Mouse (Mus musculus): ENCODE measurements around the gene Ggct. TPM values are rescaled to one million over a fixed set of nuclear protein-coding genes. Genes with fewer than 3 reads are reported as not detected.
"Not testable (repeated sequence)": the region's sequence is repeated elsewhere in the genome, so short reads cannot be mapped to it uniquely, and the experiment has no call there.

The Ggct gene
- total RNA-seq, 2 experiments from 2014 or later, result 7.3 to 8.0 TPM

DNA sequence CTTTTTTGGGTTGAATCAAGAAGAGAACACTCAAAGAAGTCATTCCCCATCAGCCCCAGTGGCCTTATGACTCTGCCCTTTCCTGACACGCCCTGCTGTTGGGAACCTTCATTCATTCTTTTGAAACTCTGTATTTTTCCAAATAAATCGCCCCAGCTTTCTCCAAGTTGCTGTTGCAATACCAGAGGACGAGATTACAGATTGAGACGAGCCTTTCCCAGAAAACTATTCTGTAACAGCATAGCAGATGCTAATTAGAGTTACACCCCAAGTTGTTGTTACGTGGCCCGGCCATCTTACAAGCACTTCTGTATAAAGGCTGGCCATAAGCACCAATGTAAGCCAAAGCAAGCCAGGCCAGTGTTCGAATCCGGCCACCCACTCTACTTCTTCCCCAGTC is 35.1 kb downstream of the Ggct start:
- intact Hi-C loops (cut with DNase I; ENCODE audit: low total_unique reads), result no loop called here
- DNase-seq, result no peak

DNA sequence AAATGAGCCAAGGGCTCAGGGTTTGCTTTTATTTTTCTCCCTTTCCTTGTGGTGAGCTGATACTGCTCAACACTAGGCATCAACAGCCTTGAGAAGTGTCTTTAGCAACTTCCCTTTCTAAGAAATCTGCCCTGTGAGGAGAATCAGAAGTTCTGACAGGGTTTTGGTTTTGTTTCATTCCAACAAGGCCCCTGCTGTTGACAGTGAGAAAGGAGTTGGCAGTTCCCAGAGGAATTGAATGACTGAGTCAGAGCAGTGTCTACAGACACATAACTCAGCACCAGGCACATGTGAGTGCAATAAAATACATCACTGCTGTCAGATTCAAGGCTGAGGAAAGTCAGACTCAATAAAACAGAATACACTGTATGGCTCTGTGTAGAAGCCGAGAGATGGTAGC is 36.3 kb downstream of the Ggct start:
- no peak for DNase-seq
- intact Hi-C loops (cut with DNase I; ENCODE audit: low total_unique reads), result no loop called here

DNA sequence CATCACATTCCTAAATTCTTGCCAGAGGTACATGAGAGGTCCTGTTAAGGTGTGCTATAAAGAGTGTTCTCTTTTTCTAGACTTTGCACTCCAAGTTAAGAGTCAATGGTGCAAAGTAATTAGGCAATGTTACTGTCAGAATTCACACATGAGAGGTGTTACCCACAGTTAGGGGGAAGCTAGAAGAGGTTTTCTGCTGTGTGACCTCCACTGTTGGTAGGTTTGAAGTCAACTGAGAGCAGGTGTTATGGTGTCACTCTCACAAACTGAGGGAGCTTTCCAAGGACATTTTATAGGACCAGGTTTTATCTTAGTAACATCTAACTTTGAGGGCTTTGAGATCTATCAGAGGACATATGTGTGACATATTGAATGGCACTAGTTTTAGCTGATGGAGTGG is 36.8 kb downstream of the Ggct start:
- intact Hi-C loops (cut with DNase I; ENCODE audit: low total_unique reads), result no loop called here
- DNase-seq, result no peak

DNA sequence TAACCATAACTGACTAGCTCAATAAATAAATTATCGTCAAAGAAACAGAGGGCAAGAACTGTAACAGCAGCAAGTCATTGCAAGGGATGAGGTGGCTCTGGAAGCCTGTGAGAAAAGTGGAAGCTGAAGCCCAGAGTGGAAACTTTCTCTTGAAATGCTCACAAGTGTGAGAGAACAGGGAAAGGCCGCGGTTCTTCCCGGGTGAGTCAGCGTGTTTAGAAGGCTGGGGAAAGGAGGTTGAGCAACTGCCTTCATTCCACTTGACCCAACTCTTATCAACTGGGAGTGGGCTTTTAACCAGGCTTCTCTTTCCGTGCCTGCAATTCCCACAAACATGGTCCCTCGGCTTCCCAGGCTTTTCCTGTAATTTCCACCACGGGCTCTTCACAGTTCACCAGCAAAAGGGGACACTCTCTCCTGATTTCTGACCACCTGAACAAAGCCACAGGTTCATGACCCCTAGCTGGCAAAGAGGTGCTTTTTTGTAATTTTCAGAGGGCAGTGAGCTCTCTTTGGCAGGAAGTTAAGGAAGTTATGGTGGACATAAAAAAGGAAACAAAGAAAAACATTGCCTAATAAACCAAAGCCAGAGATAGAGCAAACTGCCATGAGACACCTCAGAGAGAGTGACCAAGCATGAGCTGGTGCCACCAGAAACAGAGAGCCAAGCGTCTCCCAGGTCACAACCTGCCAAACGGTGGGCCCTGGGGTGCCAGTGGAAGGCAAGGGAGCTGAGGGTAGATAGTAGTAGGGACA is 37.9 kb downstream of the Ggct start:
- DNase-seq, result no peak
- intact Hi-C loops (cut with DNase I; ENCODE audit: low total_unique reads), result no loop called here

DNA sequence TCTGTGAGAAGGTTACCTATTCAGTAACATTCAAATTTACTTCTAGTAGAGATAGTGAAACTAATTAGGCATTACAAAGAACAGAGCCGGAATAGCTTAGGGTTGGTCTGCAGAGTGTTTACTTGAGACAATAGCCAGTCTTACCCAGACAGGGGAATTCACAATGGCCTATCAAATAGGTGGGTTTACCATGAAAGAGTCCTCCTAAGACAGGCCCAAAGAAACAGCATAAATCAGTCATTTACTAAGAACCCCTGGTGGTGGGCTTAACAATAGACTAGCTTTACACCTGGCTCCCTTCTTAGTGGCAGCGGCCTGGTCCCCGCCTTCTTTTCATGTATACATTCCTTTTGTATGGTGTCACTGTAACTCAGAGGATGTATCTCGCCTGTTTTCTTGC is 39.4 kb downstream of the Ggct start:
- DNase-seq; intact Hi-C loops (cut with DNase I; ENCODE audit: low total_unique reads): not testable (repeated sequence)

DNA sequence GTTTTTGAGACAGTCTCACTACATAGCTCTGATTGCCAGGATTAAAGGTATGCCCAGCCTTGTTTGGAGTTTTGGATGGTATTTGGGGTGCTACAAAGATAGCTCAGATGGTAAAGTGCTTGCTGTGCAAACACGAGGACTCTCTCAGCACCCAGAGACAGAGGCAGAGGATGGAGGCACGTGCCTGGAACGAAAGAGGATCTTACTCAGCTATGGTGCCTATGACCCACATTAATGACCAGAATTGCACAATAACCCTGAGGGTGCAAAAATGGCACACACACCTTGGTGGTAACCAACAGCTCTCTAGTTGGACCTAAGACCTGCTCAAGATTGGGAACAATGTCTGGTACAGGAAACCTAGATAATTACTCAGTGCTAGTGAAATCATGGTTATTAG is 40.2 kb downstream of the Ggct start:
- intact Hi-C loops (cut with DNase I; ENCODE audit: low total_unique reads), result no loop called here

DNA sequence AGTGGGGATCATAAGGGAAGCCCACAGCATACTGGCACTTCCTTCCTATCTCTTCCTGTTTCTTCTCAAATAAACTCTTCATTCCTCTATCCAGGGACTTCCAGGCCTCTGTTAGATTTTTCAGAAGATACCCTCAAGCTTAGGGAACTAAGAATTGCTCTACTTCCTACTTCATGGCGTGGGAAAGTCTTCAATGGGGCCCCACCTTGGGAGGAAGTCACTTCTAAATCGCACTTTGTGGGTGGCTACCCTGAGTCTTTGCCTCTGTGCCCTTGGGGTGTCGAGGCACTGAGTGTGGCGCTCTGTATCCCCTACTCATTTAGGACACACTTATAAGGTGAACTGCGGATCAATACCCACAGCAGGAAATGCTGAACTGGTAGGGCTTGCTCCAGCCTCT is 44.1 kb downstream of the Ggct start:
- DNase-seq, result no peak
- intact Hi-C loops (cut with DNase I; ENCODE audit: low total_unique reads), result no loop called here

More for the DNA sequence above, 40.2 kb downstream of the Ggct start:
- DNase-seq, result no peak

DNA sequence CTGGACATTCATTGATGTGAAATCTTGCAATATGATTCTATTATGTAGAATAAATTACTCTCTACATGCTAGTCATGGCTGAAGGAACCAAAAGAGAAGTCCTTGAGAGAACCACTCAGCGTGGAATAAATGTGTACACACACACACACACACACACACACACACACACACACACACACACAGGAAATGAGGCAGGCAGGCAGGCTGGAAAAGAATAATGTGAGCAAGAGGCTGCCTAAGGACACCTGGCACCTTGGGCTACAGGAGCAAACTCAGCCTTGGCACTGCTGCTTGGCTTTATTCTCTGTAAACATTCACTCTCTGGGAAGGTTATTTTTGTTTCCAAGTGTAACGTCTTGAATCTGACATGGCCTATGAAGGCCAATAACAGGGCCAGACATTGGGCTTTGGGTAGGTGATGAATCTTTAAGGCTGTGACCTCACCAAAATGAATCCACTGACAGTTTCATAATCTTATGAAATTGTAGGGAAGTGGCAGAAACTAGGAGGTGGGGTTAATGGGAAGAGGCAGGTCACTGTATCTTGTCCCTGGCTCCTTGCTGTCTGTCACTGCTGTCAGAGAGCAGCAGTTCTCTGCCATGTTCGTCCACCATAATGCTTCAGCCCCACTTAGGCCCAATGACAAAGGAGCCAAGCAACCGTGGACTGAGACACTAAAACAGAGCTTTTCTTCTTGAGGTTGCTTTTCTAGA is 46.4 kb downstream of the Ggct start:
- DNase-seq, result no peak
- intact Hi-C loops (cut with DNase I; ENCODE audit: low total_unique reads), result no loop called here

DNA sequence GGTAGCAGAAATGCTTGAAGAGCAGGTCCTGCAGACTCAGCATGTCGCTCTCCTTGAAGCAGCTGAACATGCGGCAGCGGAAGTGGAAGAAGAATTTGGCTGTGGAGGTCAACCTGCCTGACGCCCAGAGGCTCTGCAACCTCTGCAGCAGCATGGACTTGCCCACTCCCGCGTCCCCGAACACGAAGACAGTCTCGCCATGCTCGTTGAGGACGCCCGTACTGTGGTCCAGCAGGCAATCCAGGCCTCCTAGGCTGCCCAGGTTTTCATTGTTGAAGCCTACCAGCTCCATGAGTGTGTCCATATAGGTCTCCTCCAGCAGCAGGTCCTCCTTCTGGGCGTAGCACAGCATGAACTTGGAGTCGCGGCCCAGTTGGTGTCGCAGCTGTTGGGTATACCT is 48.2 kb downstream of the Ggct start:
- DNase-seq, result no peak
- intact Hi-C loops (cut with DNase I; ENCODE audit: low total_unique reads), result no loop called here

DNA sequence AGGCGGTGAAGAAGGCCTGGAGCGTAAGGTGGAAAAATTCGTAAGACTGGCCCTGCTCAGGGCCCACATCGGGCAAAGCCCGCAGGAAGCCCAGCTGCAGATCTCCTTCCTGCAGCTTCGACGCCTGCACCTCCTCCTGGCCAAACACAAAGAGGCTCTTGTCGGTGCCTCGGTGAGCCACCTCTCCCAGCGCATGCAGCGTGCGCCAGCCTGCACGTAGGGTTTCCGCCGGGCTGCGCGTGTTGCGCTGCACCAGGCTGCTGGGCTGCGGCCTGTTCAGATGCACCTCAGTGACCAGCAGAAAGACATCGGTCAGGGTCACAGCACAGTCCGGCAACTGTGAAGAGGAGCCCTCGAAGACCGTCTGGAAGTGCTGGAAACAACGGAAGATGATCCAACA is 49.0 kb downstream of the Ggct start:
- no peak for DNase-seq
- intact Hi-C loops (cut with DNase I; ENCODE audit: low total_unique reads), result no loop called here

DNA sequence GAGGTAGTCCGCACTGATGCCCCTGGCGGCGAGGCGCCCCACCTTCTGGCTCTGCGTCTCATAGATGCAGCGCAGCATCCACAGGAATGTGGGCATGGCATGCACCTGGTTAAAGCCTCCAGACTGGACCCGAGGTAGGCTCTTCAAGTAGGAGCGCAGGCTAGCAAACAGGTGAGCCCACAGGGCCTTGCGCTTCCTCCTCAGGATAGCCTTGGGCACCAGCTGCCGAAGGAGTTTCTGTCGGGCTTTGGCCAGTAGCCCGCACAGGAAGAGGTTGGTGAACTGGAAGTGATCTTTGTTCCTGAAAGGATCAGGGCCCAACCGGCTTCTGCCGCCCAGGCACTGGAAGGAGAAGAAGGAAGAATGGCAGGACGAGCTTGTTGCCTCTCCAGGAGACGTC is 49.5 kb downstream of the Ggct start:
- DNase-seq, result no peak

DNA sequence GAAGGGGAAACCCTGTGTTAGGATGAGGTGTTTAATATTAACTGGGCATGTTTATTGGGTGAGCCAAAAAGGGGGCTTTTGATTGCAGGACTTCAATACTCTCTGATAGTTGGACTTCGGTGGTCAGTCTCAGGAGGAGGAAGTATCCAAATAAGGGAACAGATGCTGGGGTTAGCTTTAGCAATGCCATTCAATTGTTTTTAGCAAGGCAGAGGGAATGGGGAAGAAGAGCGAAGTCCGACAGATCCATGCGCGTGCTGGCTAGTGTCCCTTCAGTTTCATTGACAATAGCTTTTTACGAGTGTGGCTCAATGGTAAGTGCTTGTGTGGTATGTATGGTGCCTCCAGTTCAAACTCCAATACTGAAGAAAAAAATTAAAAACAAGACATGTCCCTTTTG is 51.6 kb downstream of the Ggct start:
- intact Hi-C loops (cut with DNase I; ENCODE audit: low total_unique reads), result no loop called here
- DNase-seq, result no peak

More for the DNA sequence above, 49.5 kb downstream of the Ggct start:
- intact Hi-C loops (cut with DNase I; ENCODE audit: low total_unique reads), result no loop called here

DNA sequence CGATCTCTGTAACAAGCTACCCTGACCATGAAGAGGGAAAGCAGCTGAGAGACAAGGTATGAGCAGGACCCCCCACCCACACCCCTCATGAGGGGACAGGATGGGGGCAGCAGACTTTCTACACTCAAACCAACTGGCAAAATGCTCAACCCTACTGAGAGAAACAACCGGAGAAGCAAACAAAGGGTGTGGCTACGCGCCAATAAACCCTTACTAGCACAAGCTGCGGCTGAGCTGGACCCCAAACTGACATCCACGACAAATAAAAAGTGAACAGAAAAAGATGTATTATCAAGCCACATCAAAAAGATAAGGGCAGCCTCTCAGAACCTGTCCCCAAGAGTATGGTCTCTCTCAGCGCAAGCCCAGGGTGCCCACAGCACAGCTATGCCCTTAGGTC is 52.6 kb downstream of the Ggct start:
- intact Hi-C loops (cut with DNase I; ENCODE audit: low total_unique reads), result no loop called here
- no peak for DNase-seq

DNA sequence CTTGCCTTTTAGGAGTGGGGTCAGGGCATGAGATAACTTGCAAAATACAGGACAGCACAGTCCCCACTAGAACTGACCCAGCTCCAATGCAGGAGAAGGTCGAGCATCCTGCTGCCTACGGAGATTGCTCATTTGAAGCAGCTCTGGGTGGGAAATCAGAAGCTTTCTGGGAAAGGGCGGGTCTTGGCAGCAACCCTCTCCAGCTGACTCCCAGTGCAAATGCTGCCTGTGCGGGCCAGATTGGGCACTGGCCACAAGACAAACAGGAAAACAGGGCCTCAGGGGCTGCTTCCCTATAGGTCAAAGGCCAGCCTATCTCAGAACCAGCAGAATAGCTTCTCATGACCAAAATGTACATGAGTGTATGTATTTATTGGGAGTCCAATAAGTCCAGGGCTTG is 53.1 kb downstream of the Ggct start:
- intact Hi-C loops (cut with DNase I; ENCODE audit: low total_unique reads), result no loop called here
- DNase-seq, result peak; percentile 49

DNA sequence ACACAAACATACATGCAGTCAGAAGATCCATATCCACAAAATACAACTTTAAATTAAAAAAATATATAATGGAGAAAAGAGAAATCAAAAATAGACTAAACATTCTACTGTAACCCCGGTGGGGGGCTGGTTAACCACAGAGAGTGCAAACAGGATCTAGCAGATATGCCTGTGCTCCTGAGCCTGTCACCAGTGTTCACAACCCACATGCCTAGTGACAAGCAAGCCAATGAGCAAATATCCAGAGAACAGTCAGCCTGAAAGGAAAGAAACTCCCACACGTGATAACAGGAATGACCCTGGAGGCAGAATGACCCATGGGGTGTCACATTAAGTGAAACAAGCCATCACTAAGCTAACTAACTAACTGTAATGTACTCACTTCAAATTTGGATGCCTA is 56.3 kb downstream of the Ggct start:
- intact Hi-C loops (cut with DNase I; ENCODE audit: low total_unique reads), result no loop called here
- DNase-seq, result no peak

DNA sequence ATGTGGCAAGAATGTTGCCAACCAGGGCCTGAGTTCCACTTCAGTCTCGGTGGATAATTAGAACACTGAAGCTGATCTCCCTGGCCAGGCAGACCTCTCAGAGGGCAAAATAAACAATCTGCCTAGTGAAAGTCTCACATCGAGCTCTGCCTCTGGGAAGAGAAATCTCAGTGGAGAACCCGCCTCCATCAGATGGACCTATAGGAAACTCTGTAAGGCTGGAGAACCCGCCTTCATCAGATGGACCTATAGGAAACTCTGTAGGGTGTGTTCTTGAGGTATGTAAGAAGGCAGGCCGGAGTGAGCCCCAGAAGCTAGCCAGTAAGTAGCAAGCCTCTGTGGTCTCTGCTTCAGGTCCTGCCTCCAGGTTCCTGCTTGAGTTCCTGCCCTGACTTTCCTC is 57.8 kb downstream of the Ggct start:
- no peak for DNase-seq
- intact Hi-C loops (cut with DNase I; ENCODE audit: low total_unique reads), result loop anchor here (5.0 kb wide), 1 partner anchor 32 kb away; no protein-coding TSS in a partner anchor

DNA sequence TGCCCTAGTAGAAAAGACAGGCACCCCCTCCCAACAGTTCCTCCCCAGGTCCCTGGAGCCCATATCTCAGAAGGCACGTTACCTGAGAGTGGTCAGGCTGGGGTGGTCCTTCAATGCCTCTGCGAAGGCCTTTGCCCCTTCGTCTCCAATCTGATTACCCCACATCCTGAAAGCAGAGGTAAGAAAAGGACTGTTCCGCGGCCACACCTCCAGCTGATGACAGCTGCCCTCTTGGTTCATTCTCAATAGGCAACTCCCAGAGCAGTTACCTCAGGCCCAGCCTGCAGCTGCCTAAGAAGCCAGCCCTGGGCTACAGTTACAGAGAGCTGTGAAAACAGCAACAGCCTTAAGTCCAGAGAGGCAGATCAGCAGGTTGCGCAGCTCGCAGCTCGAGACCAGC is 58.4 kb downstream of the Ggct start:
- DNase-seq, result no peak
- intact Hi-C loops (cut with DNase I; ENCODE audit: low total_unique reads), result loop anchor here (5.0 kb wide), 1 partner anchor 33 kb away; no protein-coding TSS in a partner anchor

DNA sequence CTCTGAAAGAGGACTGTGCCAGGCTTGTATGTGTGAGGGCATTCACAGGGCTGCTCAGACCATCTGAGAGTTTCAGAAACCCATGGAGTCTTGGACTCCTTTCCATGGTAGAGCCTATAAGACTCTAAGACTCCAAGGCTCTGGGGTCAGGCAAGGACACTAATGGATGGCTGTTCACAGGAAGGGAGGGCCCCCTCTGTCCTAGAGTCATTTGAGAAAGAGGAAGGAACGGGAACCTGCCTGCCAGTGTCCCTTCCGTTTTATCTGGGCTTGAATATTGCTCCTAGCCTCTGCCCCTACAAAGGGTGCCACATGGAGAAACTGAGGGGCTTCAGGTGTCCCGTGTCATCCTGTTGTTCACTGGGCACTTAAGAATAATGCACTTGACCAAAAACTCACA is 58.9 kb downstream of the Ggct start:
- intact Hi-C loops (cut with DNase I; ENCODE audit: low total_unique reads), result loop anchor here (5.0 kb wide), 1 partner anchor 33 kb away; no protein-coding TSS in a partner anchor
- no peak for DNase-seq

DNA sequence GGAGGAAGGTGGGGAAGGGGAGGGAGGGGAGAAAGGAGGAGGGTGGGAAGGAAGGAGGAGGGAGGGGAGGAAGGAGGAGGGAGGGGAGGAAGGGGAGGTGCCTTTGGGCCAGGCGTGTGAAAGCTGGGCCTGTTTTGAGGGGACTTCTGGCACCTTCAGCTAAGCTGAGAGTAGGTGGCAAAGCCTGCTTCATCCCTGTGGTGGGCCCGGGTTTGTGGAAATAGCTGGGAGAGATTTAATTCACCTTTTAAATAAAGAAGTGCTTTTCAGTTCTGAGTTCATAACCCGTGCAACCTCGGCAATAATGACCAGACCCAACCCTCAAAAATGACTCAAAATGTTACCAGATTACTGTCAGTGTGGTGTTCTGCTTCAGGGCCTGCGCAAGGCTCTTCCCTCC is 59.5 kb downstream of the Ggct start:
- no peak for DNase-seq
- intact Hi-C loops (cut with DNase I; ENCODE audit: low total_unique reads), result loop anchor here (5.0 kb wide), 1 partner anchor 34 kb away; no protein-coding TSS in a partner anchor
